Mouse (Mus musculus) gastrocnemius, adult 8-10 months (tissue): ENCODE measurements around the gene Hes6. TPM values are rescaled to one million over a fixed set of nuclear protein-coding genes. Genes with fewer than 3 reads are reported as not detected.

Source experiments
- DNase-seq, 2 experiments: peaks; one replicate each; pipeline ENCODE4 v3.0.0; 2022; ENCODE audit warnings: low spot score in 2 of 2
- total RNA-seq, 4 experiments: library from RNA; stranded (reverse); gene quantifications; 2 replicates each; pipeline ENCODE4 v1.2.4; 2022

The Hes6 gene
- total RNA-seq = 1 to 10 TPM; 6.9 to 9.2 (median 7.2) TPM

DNA sequence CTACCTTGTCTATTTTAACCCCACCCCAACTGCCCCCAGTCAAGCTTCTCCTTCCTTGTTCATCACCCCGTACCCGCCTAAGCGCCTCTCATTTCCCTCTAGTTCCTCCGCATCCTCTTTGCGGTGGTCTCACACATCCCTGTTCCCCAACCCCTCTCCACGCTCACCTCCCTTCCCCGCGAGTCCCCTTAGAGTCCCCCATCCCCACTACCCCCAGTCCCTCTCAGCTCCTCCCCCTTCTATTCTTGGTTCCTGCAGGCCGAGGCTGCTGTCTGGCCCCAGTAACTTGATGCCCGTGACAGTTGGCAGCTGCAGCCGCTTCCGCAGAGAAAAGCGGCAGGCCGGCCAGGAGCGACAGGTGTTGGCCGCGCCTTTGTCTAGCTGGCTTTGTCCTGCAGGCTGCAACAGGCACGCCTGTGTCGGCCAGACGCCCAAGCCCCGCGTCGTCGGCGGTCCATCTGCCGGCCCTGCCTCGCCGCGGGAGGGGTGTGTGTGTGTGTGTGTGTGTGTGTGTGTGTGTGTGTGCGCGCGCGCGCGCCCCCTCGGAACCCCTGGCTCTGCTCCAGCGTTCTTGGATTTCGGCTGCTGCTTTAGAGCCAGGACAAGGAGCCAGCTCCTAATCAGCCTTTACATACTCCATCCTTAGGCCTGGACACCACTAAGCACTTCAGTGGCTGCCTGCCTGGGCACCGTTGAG, at the start of gene Hes6:
TSS of gene Hes6 (minus strand) at position 141 of the 697 bp plus-strand sequence.
- DNase-seq = peak; percentile 63 to 79

DNA sequence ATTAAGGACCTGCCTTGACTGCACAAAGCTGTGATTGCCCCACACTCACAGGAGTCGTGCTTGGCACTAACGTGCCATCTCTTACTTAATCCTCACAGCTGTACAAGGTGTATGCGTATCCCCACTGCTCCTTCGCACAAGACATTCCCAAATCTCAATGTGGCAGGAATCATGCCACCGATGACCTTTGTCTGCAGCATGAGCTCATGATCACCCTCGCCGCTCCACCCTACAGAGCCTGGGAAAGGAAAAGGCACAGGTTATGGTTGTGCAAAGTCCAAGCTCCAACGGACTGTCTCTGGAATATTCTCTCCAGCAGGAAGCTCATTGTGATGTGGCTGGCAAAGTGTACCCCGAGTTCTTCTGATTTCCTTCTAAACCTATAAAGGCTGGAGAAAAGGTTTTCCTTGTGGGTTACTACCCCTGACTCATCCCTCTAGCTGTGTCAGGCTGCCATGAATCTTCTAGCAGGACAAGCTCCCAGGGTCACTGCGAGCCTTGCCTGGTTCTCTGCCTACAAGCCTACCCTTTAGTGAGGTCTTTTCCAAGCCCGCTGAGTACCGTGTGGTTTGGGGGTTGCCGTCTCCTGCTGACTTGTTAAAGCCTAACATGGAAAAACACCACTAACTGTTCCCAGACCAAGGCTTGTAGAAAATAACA, 49.6 kb upstream of the Hes6 start:
- DNase-seq = no peak

DNA sequence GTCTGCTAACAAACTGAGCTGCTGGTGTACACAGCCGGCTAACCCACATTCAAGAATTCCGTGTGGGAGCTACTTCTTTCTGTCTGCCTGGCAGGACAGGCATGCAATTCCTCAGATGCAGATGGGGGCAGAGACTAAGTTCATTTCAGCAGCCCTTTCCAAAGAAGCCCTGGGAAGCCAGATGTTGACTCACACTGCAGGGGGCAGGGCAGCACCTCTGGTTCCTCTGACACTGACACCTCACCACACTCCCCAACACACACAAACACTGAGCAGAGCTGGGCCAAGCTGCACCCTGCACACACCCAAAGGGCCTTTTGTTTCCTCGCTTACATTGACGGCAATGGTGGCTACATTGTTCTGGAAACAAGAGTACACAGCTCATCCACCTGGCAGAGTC, 46.7 kb upstream of the Hes6 start:
- DNase-seq = no peak

- DNase-seq = no peak
These were observed 46.2 kb upstream of the Hes6 start for GRCm38 (mm10) chr1:91460069-91460468.

DNA sequence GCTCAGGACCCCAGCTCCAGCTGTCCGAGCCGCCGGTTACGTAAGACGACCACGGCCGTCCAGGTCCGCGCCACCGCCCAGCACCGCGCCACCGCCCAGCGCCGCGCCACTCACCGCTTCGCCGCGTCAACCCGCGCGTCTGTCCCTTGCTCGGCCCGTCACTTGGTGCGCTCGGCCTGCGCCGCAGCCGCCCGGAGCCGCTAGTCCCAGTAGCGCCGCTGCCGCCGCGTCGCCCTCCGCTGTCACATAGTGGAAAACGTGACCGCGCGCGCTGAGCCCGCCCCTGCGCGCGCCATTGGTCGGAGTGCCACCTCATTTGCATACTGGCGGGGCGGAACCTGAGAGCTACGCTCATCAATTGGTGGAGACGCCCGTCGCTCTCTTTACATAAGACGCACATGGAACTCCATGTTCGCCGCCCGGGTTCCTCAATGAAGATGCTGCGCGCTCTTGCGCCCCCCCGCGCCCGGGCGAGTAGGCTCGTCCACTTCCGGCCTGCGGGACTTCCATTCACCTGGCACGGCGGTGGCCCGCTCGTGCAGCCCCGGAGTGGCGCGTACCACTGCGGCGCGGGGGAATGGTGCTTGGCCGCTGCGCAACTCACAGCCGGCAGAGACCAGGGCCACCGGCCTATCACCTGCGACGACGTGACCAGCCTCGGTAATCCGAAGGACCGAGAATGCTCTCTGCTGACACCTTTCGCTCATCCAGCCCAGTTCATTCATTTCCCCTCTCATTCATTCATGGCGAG, 45.4 kb upstream of the Hes6 start, which contains the start of gene Per2:
TSS of gene Per2 (minus strand) at position 266 of the 751 bp plus-strand sequence.
- DNase-seq = peak; percentile 99

GRCm38 (mm10) chr1:91458223-91458861, 44.5 kb upstream of the Hes6 start:
- peak in 1 of 2 experiments; percentile 50 for DNase-seq

DNA sequence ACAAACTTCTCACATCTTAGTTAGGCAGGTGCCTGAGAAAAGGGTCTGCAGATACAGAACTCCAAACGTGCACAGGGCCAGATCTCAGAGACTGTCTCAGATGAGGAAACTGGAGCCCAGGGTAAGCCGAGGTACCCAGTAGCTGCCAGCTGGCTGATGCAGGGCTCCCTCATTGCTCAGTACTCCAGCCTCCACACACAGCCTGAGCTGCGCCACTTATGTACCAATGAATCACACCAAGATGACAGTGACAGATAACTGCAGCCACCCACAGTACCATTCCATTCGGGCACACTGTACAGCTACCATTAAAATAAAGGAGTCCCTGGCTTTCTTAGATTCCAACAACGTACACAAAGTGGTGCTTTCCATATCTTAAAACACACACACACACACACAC, 43.9 kb upstream of the Hes6 start:
- no peak for DNase-seq

- no peak for DNase-seq
These were observed 43.3 kb upstream of the Hes6 start for GRCm38 (mm10) chr1:91457116-91457515.

GRCm38 (mm10) chr1:91456301-91456801, 42.5 kb upstream of the Hes6 start:
- DNase-seq = peak; percentile 53 to 60

DNA sequence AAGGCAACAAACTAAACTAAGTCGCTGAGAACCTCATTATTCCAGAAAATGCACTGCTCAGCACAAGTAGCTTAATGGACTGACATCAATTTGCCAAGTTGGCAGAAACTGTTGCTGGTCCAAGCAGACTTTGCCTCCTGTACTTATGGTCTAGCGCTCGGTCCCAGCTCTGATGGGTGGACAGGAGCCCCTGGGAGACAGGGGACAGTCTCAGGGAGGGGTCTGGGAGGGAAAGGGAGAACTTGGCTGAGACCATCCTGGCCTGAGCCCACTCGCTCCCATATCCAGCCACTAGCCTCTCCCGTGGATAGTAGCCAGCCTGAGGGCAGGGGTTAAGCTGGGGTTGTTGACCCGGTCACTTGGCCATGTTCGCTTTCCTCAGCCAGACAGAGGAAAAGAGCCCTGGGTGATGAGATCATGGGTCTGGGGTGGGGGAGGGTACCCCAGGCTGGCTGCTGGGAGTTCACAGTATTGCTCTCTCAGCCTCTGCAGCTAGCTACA, 41.9 kb upstream of the Hes6 start:
- DNase-seq = peak; percentile 39 to 55

DNA sequence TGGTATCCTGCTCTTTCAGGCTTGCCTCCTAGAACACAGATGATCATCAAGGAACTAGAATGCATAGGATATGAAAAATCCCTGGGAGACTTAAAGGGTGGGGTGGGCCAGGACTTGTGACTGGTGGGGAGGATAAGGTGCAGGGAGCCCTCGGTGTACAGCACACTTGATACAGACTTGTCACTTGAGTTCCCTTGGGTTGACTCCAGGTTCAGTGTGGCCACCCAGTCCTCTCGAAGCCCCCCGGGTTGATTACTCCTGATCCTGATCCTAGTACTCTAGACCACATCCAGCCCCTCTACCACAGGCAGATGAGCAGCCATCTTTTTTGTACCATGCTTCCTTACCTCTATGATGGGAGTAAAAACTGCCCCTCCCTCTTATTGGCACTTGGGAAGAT, 41.1 kb upstream of the Hes6 start:
- no peak for DNase-seq

DNA sequence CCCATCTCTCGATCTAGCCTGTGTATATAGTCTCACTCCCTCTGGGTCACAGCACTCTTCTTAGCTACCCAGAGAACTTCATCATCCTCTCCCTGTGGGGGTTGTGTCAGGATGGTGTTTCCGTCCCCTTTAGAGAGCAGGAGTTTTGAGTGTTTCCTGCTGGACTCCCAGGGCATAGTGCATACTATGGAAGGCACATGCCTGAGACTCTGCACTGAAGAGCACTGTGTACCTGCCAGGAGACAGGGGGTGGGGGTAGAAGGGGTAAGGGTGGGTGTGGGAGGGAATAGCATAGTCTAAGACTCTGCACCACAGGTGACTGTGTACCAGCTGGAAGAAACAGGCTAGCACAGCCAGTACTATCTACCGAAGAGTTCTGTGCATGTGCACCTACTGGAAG, 40.5 kb upstream of the Hes6 start:
- no peak for DNase-seq

DNA sequence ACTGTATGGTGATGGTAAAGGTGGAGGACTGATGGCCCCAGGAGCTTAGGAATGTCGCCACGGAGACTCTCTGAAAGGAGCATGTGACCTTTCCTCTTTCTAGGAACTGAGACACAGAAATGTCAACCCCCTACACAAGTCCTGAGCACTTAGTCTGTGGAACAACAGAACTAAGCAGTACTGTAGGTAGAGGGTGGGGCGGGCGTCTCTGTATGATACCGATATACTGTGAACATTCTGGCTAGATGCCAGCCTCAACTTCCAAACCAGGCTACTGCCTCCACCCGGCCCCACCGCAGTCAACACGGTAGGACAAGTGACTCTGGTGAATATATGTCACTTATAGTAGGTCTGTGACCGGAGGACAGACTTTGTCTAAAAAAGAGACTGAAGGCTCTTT, 40.1 kb upstream of the Hes6 start:
- DNase-seq = no peak

DNA sequence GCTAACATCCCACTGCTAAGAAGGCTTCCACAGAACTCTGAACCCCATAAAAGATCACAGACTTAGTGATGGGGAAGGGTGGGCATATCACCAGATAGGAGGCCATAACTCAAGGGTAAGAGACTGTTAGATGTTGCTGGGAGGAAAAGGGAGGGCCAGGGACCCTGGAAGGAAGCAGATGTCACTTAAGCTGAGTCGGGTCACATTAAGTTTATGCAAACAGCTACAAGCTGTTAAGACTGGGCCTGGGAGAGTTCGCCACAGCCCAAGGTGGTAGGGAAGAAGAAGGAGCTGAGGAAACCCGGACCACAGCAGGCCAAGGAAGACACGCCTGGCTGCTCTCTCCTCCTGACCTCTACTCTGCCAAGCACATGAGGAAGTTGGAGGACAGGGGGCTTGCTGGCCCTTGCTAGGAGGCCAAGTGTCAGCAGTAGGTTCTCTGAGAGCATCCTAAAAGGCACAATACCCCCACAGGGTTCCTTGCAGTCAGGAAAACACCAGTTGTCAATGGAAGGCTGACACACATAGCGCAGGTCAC, 37.8 kb upstream of the Hes6 start:
- DNase-seq = no peak

DNA sequence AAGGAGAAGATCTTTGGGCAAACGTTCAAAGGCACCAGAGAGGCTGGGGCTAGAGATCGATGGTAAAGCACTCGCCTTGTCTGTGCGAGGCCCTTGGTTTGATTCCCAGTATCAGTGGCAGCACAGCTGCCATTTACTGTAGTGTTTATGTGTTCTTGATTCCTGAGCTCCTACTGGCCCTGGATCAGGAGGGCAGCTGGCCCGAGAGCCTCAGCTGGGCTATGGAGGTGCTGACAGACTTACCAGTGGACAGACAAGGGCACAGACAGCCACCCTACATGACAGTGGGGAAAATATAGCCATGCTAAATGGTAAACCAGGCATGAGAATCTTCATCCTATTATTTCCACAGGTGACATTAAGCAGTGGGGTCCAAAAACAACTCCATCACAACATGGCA, 37.0 kb upstream of the Hes6 start:
- DNase-seq = peak; percentile 58 to 71

- no peak for DNase-seq
These were observed 34.9 kb upstream of the Hes6 start for GRCm38 (mm10) chr1:91448688-91449087.

DNA sequence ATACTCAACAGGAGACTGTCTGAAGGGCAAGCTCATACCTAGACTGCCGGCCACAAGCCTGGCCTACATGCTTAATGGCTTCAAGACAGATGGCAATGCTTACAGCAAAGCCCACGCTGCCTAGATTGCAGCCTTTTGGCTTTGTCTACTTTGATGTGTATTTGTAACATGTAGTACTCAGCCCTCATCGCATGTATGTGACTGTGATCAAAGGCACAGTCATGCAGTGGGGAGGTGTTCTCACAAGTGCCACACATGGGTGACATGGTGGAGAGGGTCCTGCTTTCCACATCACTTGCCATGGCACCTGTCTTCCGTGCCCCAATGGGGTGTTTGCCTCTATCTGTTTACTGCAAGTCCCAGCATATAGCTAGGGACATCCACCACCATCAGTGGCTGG, 32.7 kb upstream of the Hes6 start:
- DNase-seq = no peak

- DNase-seq = peak; percentile 64 to 74
These were observed 32.2 kb upstream of the Hes6 start for GRCm38 (mm10) chr1:91446060-91446459.

DNA sequence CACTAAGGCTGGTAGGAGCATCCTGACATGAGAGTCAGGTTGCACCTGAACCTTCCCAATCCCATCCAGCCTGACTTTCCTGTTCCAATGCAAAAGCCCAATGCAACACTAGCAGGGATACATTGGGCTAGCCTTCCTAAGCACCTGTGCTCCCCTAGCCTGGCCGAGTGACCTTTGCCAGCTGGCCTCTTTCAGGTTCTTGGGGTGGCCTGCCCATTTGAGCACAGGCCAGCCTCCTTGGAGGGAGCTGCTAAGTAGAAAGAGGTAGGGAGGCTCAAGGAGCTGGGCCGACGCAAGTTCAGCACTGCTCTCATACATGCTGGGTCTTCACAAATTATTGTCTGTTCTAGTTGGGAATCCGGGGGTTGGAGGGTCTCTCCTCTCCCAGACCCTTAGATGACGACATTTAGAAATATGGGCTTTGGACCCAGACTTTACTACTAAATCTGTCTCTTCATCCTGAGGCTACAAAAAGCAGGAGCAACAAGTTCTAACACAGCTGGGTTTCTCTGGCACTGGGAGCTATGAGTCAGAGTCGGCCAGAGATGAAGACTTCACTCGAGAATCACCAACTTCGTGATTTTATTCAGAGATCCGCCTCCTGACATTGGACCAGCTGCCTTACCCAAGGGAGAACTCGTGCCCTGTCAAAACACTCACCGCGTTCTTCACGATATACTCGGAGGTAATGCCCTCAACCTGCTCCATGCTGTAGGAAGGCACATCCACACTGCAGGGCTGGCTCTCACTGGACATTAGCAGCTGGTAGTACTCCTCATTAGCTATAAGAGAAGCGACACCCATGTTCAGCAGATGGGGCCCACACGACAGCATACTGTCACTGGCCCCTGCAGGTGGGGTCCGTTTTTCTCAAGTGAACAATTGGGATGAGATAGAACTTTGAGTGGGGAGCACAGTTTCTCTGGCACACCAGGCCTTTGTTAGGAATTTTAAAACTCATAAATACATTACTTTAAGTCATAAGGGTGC, 31.3 kb upstream of the Hes6 start:
- DNase-seq = no peak
